Mouse (Mus musculus) liver, adult 2 months (tissue): ENCODE measurements around the gene Fgfr2.

Experiments
- CTCF ChIP-seq: fragments of 200-500 bp; IDR thresholded peaks from 2 replicates; pipeline ENCODE4 v1.5.1; 2011; ENCODE audit warnings: low read depth, low read length, control low read depth
- POLR2A ChIP-seq: fragments of 200-500 bp; IDR thresholded peaks from 2 replicates; pipeline ENCODE4 v1.6.1; 2011; ENCODE audit warnings: low read length, control low read depth; ENCODE audit not compliant: insufficient read depth; ENCODE audit errors: extremely low read depth

GRCm38 (mm10) chr7:132244637-132245036 lies 878.5 kb downstream of the Fgfr2 start:
- no peak for TF ChIP-seq CTCF
- no peak for TF ChIP-seq POLR2A
